Mouse (Mus musculus) forebrain, embryonic 15.5 days (tissue): ENCODE measurements around the gene Edar. TPM values are rescaled to one million over a fixed set of nuclear protein-coding genes. Genes with fewer than 3 reads are reported as not detected.

Experiments
- ATAC-seq: fragments of 200-750 bp; cut with Nextera tagmentation; replicated peaks from 2 replicates; pipeline ENCODE4 v1.8.0; 2017; ENCODE audit warnings: mild to moderate bottlenecking, moderate TSS enrichment, moderate library complexity
- H3K27ac ChIP-seq: fragments of 300-500 bp; sonication (generic); replicated peaks from 2 replicates; pipeline ENCODE4 v1.5.1; 2015; ENCODE audit warnings: mild to moderate bottlenecking, inconsistent platforms
- H3K27me3 ChIP-seq: fragments of 300-500 bp; sonication (generic); 2 replicates; pipeline ENCODE4 v1.6.1; 2015; ENCODE audit warnings: inconsistent platforms
- H3K36me3 ChIP-seq: fragments of 300-500 bp; sonication (generic); 2 replicates; pipeline ENCODE4 v1.6.1; 2015; ENCODE audit warnings: mild to moderate bottlenecking, inconsistent platforms
- H3K4me1 ChIP-seq: fragments of 300-500 bp; sonication (generic); 2 replicates; pipeline ENCODE4 v1.6.1; 2015; ENCODE audit warnings: inconsistent platforms
- H3K4me2 ChIP-seq: fragments of 300-500 bp; sonication (generic); replicated peaks from 2 replicates; pipeline ENCODE4 v1.6.1; 2015; ENCODE audit warnings: mild to moderate bottlenecking, inconsistent platforms
- H3K4me3 ChIP-seq: fragments of 300-500 bp; sonication (generic); 2 replicates; pipeline ENCODE4 v1.5.1; 2015; ENCODE audit warnings: mild to moderate bottlenecking, inconsistent platforms
- H3K9ac ChIP-seq: fragments of 300-500 bp; sonication (generic); replicated peaks from 2 replicates; pipeline ENCODE4 v1.6.1; 2015; ENCODE audit warnings: mild to moderate bottlenecking, inconsistent platforms
- H3K9me3 ChIP-seq: fragments of 300-500 bp; sonication (generic); 2 replicates; pipeline ENCODE4 v1.6.1; 2016; ENCODE audit warnings: inconsistent platforms
- WGBS: fragments of 180-500 bp; shearing (Covaris S2); methylation state at CpG from one replicate; pipeline ENCODE4 v1.1.7; 2015; ENCODE audit warnings: mixed read lengths; 5-methylcytosine and 5-hydroxymethylcytosine counted together
- polyA plus RNA-seq: library from polyadenylated mRNA; unstranded; fragments of >200 nt; fragmentation: Nextera tagmentation; extraction: Ambion mirVana; gene quantifications from 2 replicates; pipeline ENCODE4 v1.2.1, GENCODE M21; 2015

Edar gene
- polyA plus RNA-seq, 1 experiment from 2014 or later = 0.90 TPM

DNA sequence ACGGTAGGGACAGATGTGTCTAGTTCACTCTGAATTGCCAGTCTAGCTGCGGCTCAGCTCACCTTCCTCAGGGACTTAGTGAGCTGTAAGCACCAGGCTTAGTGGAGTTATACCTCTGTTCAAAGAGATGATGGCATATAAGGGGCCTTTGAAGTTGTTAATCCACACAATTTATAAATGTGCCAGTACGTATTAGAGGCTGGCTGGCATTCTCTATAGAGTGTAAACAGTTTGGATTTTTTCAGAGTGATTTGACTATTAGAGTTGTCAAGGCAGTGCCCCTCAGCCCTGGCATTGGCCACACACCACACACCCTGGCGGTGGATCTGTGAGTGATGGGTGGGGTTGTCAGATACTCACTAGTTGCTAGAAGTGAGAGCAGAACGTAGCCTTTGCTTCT is 58.9 kb downstream of the Edar start:
- Histone ChIP-seq H3K27me3 (no peaks in the 10 kb centered on the region), H3K27ac (no peak overlapping the region), H3K9me3 (no peaks in the 10 kb centered on the region), H3K4me1 (no peaks in the 10 kb centered on the region), H3K4me3 (no peak overlapping the region), H3K36me3 (no peaks in the 10 kb centered on the region), H3K4me2 (no peak overlapping the region), H3K9ac (no peak overlapping the region)
- ATAC-seq = no peak
- 83% methylated on average over 5 of the region's 5 CpGs for WGBS

DNA sequence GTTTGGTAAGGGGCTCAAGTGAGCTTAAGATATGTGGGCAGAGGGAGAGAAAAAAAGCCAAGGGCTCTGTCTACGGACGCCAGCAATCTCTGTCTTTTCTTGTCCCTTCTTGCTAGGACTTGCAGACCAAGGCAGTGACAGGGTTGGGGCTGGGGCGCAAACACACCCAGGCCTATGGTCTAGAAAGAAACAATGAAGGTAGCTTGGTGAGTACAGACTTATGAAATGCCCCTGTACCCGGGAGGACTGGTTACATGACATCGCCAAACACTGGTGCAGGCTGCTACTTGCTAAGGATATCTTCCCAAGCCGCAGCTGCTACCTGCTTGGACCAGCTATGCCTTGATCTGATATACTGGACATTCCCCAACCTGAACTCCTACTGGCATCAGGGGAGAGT is 60.9 kb downstream of the Edar start:
- no peak overlapping the region for H3K9ac ChIP-seq
- H3K4me1 ChIP-seq = no peaks in the 10 kb centered on the region
- H3K27ac ChIP-seq = no peak overlapping the region
- H3K36me3 ChIP-seq = no peaks in the 10 kb centered on the region
- no peaks in the 10 kb centered on the region for H3K27me3 ChIP-seq
- H3K4me2 ChIP-seq = no peak overlapping the region
- no peak overlapping the region for H3K4me3 ChIP-seq
- H3K9me3 ChIP-seq = no peaks in the 10 kb centered on the region
- 90% methylated on average over 6 of the region's 6 CpGs for WGBS
- no peak for ATAC-seq

- Histone ChIP-seq H3K4me3 (no peak overlapping the region), H3K9me3 (no peaks in the 10 kb centered on the region), H3K4me1 (no peaks in the 10 kb centered on the region), H3K4me2 (no peak overlapping the region), H3K27ac (no peak overlapping the region), H3K36me3 (no peaks in the 10 kb centered on the region), H3K27me3 (no peaks in the 10 kb centered on the region), H3K9ac (no peak overlapping the region)
- 87% methylated on average over 7 of the region's 7 CpGs for WGBS
- ATAC-seq = no peak
Measured at GRCm38 (mm10) chr10:58610484-58611261, 64.8 kb downstream of the Edar start.

- ATAC-seq = no peak
- Histone ChIP-seq H3K4me2 (no peak overlapping the region), H3K9me3 (no peaks in the 10 kb centered on the region), H3K4me3 (no peak overlapping the region), H3K4me1 (no peaks in the 10 kb centered on the region), H3K27ac (no peak overlapping the region), H3K9ac (no peak overlapping the region), H3K27me3 (no peaks in the 10 kb centered on the region), H3K36me3 (no peaks in the 10 kb centered on the region)
- 87% methylated on average over 3 of the region's 3 CpGs for WGBS
Measured at GRCm38 (mm10) chr10:58608858-58609257, 66.6 kb downstream of the Edar start.

GRCm38 (mm10) chr10:58606356-58606755 is 69.1 kb downstream of the Edar start:
- Histone ChIP-seq H3K27me3 (no peaks in the 10 kb centered on the region), H3K27ac (no peak overlapping the region), H3K4me2 (no peak overlapping the region), H3K9me3 (no peaks in the 10 kb centered on the region), H3K36me3 (no peaks in the 10 kb centered on the region), H3K9ac (no peak overlapping the region), H3K4me1 (peaks cover 8% of the 10 kb centered on the region), H3K4me3 (no peak overlapping the region)
- no peak for ATAC-seq
- WGBS = 84% methylated on average over 3 of the region's 3 CpGs

DNA sequence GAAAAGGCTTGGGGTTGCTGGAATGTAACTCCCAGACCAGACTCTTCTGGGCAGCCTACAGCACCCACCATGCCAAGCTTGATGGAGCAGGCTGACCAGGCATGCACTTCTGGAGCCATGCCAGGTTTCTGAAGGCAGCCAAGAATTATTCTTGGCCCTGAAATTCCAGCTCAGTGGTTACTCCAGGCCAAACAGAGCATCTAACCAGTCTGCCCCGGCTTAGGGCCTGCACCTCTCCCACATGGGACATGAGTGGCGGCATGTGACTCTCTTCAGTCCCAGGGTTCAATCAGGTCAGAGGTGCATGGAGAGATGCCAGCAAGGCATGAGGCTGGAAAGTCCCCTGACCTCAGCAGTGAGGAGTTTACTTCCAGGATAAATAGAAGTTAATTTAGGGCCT is 70.7 kb downstream of the Edar start:
- H3K9ac ChIP-seq = no peak overlapping the region
- H3K27me3 ChIP-seq = no peaks in the 10 kb centered on the region
- WGBS = 77% methylated on average over 2 of the region's 2 CpGs
- H3K4me3 ChIP-seq = no peak overlapping the region
- no peak overlapping the region for H3K4me2 ChIP-seq
- no peak for ATAC-seq
- H3K9me3 ChIP-seq = no peaks in the 10 kb centered on the region
- no peak overlapping the region for H3K27ac ChIP-seq
- peaks cover 14% of the 10 kb centered on the region for H3K4me1 ChIP-seq
- H3K36me3 ChIP-seq = no peaks in the 10 kb centered on the region

DNA sequence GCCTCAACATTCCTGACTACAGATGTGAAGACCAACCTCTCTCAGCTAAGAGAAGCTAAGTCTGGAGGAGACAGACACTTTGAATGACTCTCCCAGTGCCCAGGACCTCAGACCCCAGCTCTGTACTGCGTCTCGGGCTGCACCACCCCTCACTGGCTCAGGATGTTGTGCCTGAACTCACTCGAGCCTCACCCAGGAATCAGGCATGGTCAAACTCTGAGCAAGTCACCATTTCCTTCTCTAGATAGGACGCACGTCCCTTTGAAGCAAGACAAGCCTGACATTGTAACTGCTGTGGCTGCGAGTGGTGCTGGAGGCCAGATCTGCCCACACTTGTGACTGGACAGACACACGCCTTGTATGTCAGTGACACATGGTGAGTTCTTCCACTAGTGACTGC is 73.5 kb downstream of the Edar start:
- Histone ChIP-seq H3K4me2 (no peak overlapping the region), H3K4me3 (no peak overlapping the region), H3K27ac (peak overlapping the region; percentile 69), H3K27me3 (no peaks in the 10 kb centered on the region), H3K9me3 (no peaks in the 10 kb centered on the region), H3K36me3 (no peaks in the 10 kb centered on the region), H3K9ac (no peak overlapping the region), H3K4me1 (peaks cover 14% of the 10 kb centered on the region)
- no peak; the same call in 1 of the 2 replicates for ATAC-seq
- 70% methylated on average over 7 of the region's 7 CpGs for WGBS

DNA sequence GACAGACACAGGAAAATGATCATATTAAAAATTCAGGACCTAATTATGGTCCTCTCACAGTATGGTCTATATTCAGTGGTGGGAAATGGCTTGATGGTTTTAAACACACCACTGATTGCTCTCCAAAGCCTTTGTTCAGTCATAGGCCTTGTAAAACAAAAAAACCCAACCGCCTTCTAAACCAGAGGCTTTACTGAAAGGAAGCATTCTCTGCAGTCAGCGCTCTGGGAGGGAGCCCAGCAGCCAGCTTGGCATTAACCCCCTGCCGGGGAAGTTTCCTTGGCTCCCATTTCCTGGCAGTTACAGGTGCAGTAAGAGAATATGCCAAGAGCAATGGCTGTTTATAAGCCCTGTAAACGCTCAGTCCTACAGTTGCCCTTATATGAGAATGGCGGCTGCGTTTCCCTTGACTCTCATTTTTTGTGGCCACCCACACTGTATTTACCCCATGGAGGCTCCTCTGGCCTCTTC is 74.0 kb downstream of the Edar start:
- H3K9me3 ChIP-seq = no peaks in the 10 kb centered on the region
- ATAC-seq = peak; percentile 85
- H3K4me2 ChIP-seq = no peak overlapping the region
- H3K4me3 ChIP-seq = no peak overlapping the region
- no peaks in the 10 kb centered on the region for H3K36me3 ChIP-seq
- peak overlapping the region; percentile 69 for H3K27ac ChIP-seq
- H3K9ac ChIP-seq = no peak overlapping the region
- H3K27me3 ChIP-seq = no peaks in the 10 kb centered on the region
- WGBS = 5% methylated on average over 6 of the region's 6 CpGs
- peaks cover 14% of the 10 kb centered on the region for H3K4me1 ChIP-seq

DNA sequence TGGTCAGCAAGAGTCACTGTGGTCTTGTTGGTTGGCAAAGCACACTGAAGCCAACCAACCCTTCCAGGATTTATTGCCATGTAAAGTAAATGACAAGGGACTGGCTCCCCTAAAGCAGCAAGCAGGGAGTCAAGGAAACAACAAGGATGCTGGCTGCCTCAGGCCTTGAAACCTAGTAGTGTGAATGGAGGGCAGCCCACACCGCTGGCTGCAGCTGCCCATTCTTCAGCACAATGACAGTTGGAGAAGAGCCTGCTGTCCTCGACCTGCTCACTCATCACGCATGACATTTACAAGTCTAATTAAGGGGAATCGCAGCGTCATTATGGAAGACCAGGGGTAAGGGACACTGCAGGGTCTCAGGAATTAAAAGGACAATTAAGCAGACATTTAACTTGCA is 74.5 kb downstream of the Edar start:
- no peaks in the 10 kb centered on the region for H3K27me3 ChIP-seq
- H3K4me2 ChIP-seq = no peak overlapping the region
- peak; percentile 69 for ATAC-seq
- H3K4me3 ChIP-seq = no peak overlapping the region
- H3K9me3 ChIP-seq = no peaks in the 10 kb centered on the region
- no peak overlapping the region for H3K9ac ChIP-seq
- H3K27ac ChIP-seq = peak overlapping the region; percentile 69
- H3K36me3 ChIP-seq = no peaks in the 10 kb centered on the region
- H3K4me1 ChIP-seq = peaks cover 14% of the 10 kb centered on the region
- 4% methylated on average over 5 of the region's 5 CpGs for WGBS

DNA sequence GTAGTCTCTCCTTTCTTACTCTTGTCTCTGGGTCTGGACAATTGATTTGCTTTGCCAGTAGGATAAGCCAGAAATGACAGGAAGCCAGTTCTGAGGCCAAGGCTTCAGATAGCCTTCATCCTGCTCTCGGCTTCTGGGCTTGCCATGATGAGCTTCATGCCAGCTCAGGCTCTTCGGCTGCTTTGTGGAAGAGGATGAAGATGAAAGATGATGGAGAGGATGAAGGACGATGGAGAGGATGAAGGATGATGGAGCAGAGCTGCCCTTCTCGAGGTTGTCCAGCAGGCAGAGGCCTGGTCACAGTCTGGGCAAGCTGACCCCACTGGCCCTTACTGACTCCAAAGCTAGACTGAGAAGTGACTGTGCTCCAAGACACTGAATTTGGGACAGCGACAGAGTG is 75.3 kb downstream of the Edar start:
- Histone ChIP-seq H3K4me3 (no peak overlapping the region), H3K4me2 (no peak overlapping the region), H3K4me1 (peaks cover 14% of the 10 kb centered on the region), H3K9ac (no peak overlapping the region), H3K27ac (no peak overlapping the region), H3K27me3 (no peaks in the 10 kb centered on the region), H3K9me3 (no peaks in the 10 kb centered on the region), H3K36me3 (no peaks in the 10 kb centered on the region)
- 95% methylated on average over 5 of the region's 5 CpGs for WGBS
- ATAC-seq = no peak

DNA sequence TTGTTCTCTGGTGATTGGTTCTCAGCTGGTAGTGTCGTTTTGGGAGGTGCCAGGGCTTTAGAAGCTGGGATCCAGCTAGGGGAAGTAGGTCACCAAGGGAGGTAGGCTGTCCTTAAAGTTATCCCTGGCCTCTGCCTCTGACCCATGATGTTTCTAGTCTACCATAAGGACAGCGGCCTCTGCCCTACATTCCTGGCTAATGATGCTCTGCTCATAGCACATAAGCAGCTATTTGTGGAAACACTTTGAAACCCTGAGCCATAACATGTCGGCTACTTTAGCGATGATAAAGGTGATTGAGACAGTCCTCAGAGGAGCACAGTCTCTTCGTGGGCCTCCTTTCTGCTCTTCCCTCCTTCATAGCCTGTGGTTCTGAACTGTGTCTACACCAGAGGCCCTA is 79.6 kb downstream of the Edar start:
- Histone ChIP-seq H3K4me1 (peaks cover under 1% of the 10 kb centered on the region), H3K4me3 (no peak overlapping the region), H3K9ac (no peak overlapping the region), H3K27me3 (no peaks in the 10 kb centered on the region), H3K36me3 (no peaks in the 10 kb centered on the region), H3K4me2 (no peak overlapping the region), H3K9me3 (0 out of 2 replicates have a peak, but pooled peaks cover 5% of the 10 kb centered on the region), H3K27ac (no peak overlapping the region)
- ATAC-seq = no peak
- 73% methylated on average over 5 of the region's 5 CpGs for WGBS

DNA sequence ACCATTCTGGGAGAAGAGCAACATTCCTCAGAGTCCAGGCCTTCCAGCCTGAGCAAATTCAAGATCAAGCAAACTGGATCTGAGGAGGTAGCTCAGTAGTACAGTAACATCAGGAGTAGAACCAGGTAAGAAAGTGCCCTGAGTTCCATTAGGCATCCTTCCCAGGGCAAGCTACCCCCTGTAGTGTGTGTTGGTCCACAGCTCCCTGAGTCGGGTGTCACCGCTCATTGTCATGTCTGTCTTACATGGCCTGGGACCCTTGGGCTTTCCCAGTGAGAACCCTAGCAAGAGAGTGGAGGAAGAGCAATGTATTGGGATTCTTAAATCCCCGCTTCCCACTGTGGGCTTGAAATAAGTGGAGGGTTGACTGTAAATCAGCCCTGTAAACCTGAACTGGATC is 80.3 kb downstream of the Edar start:
- ATAC-seq = no peak
- no peak overlapping the region for H3K4me3 ChIP-seq
- no peak overlapping the region for H3K27ac ChIP-seq
- H3K4me2 ChIP-seq = no peak overlapping the region
- H3K9me3 ChIP-seq = 0 out of 2 replicates have a peak, but pooled peaks cover 5% of the 10 kb centered on the region
- H3K9ac ChIP-seq = no peak overlapping the region
- no peaks in the 10 kb centered on the region for H3K4me1 ChIP-seq
- 94% methylated on average over 3 of the region's 3 CpGs for WGBS
- no peaks in the 10 kb centered on the region for H3K27me3 ChIP-seq
- no peaks in the 10 kb centered on the region for H3K36me3 ChIP-seq

DNA sequence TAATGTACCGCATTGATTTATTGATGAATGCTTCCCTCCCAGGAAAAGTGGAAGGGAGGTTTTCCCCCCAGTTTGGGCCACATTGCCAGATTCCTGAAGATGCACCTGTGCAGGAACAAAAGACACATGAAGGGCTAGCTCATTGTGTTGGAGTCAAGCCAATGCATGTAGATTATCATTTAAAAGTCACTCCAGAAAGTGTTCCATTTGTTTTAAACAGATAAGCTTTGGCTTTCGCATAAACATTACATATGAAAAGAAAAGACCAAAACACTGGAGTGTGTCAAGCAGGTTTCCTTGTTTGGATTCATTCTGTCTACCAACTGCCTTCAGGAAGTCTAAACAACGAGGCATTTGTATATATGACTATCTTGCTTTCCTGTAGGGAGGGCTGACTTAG is 81.0 kb downstream of the Edar start:
- H3K27ac ChIP-seq = no peak overlapping the region
- H3K9me3 ChIP-seq = 0 out of 2 replicates have a peak, but pooled peaks cover 5% of the 10 kb centered on the region
- no peak overlapping the region for H3K9ac ChIP-seq
- no peaks in the 10 kb centered on the region for H3K27me3 ChIP-seq
- WGBS = 86% methylated on average over 3 of the region's 3 CpGs
- no peak for ATAC-seq
- H3K4me2 ChIP-seq = no peak overlapping the region
- no peak overlapping the region for H3K4me3 ChIP-seq
- H3K4me1 ChIP-seq = no peaks in the 10 kb centered on the region
- no peaks in the 10 kb centered on the region for H3K36me3 ChIP-seq
